Mouse (Mus musculus) frontal cortex, adult (tissue): ENCODE results near the gene Dnajb3.
"Not testable (repeated sequence)": the region's sequence is repeated elsewhere in the genome, so short reads cannot be mapped to it uniquely, and the experiment has no call there.

Source experiments
- ATAC-seq: cut with Nextera tagmentation; 2 replicates; pipeline ENCODE4 v1.9.2; 2017; ENCODE audit warnings: mild to moderate bottlenecking, moderate library complexity, mixed read lengths; ENCODE audit not compliant: low TSS enrichment

Dnajb3 gene

GRCm38 (mm10) chr1:88215466-88216380, 10.1 kb upstream of the Dnajb3 start:
- ATAC-seq = no peak

DNA sequence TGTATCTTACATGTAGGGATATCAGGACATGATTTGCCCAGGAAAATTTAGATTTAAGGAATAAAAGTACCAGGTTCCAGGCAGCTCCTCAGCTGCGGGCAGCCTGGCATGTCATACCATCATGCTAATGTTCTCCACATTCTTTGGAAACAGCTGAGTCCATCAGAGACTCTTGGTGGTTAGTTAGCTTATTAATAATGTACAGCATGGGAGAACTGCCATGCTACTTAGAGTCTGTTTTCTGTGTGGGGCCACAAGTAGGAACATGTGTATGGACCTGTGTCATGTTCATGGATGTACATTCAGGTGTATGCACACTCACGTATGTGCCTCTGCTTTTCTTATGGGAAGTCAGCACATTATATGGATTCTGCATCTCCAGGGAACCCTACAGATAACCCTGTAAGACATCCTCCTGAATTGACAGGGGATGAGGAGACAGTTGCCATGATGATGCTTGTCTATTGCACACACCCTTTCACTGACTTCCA, 8.9 kb upstream of the Dnajb3 start:
- no peak for ATAC-seq

GRCm38 (mm10) chr1:88213766-88214461, 8.3 kb upstream of the Dnajb3 start:
- no peak for ATAC-seq

DNA sequence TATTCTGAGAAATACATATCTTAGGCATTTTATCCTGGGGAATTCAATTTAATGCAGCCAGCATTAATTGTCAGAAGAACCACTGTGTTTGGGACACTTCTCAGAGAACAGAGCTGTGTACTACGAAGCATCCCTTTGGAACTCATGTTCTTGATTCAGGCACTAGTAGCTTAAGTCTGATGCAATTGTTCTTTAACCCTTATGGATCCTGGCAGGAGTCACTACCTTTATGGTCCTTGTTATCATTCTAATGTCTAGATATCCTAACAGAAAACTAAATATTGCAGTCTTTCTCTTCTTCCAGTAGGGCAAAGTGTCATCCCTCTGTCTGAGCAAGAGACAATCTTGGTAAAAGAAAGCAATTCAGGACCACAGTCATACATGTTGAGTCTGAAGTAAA, 7.5 kb upstream of the Dnajb3 start:
- no peak for ATAC-seq

DNA sequence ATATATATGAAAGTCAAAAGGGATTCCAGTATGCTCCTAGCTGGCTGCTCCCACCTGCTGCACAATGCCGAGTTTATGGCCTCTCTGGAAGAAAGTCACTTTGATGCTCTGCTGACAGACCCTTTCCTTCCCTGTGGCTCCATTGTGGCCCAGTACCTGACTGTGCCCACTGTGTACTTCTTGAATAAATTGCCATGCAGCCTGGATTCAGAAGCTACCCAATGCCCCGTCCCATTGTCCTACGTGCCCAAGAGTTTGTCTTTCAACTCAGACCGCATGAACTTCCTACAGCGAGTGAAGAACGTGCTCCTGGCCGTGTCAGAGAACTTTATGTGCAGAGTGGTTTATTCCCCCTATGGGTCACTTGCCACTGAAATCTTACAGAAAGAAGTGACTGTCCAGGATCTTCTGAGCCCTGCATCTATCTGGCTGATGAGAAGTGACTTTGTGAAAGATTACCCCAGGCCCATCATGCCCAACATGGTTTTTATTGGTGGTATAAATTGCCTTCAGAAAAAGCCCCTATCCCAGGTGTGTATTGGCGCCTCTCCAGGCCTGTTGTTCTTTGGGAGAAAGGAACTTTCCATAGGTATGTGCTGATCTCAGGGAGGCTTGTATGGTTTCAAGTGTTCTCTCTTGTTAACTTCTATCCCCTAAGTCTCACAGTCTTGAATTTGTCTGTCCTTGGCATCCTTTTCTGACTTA, 6.9 kb upstream of the Dnajb3 start:
- no peak for ATAC-seq

DNA sequence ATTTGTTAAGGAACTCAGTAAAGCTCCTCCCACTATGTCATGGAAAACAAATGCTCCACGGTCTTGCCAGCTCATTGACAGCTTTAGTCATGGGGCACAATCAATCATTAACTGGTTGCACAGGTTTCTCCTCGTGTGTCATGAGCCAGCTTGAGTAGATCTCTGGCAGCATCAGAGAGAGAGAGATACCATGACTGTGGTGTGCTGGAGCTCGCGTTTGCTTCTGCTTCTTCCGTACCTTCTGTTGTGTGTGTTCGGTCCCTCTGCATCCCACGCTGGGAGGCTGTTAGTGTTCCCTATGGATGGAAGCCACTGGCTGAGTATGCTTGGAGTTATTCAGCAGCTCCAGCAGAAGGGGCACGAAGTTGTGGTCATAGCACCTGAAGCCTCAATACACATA, 6.2 kb upstream of the Dnajb3 start, which contains the start of gene Ugt1a1:
TSS of gene Ugt1a1 (plus strand) at position 148 of the 400 bp plus-strand sequence.
- no peak for ATAC-seq

- ATAC-seq = no peak
Measured at GRCm38 (mm10) chr1:88206843-88207479, 1.4 kb upstream of the Dnajb3 start.

GRCm38 (mm10) chr1:88200456-88200855, 5.1 kb downstream of the Dnajb3 start, which contains the start of gene Ugt1a2:
Gene Ugt1a2, plus strand, starts transcription at chr1:88200601.
- ATAC-seq = no peak

GRCm38 (mm10) chr1:88199996-88200395, 5.6 kb downstream of the Dnajb3 start:
- no peak for ATAC-seq

GRCm38 (mm10) chr1:88197443-88197842, 8.1 kb downstream of the Dnajb3 start:
- no peak for ATAC-seq

- ATAC-seq = no peak
Measured at GRCm38 (mm10) chr1:88195687-88196086, 9.9 kb downstream of the Dnajb3 start.

GRCm38 (mm10) chr1:88192136-88192535, 13.4 kb downstream of the Dnajb3 start:
- ATAC-seq = no peak

DNA sequence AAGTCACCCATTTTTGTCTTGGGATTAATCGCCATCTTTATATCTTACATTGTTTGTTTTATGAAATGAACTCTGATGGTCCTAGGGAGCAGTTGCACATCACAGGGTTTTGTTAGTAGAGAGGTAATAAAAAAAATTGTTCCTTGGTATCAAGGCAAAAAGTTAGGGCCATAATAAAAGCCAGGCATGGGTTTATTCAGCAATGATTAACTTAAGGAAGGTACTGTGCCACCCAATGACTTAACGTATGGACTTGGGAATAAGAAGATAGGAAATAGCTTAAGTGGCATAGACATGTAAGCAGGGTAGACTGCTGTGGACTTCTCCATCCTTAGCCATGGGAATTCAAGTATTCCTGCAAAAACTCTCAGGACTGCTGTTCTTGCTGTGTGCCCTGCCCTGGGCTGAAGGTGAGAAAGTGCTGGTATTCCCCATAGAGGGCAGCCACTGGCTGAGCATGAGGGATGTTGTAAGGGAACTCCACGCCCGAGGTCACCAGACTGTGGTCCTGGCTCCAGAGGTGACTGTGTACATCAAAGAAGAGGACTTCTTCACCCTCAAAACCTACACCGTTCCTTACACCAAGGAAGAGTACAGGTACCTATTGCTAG, 19.2 kb downstream of the Dnajb3 start:
- ATAC-seq = no peak

DNA sequence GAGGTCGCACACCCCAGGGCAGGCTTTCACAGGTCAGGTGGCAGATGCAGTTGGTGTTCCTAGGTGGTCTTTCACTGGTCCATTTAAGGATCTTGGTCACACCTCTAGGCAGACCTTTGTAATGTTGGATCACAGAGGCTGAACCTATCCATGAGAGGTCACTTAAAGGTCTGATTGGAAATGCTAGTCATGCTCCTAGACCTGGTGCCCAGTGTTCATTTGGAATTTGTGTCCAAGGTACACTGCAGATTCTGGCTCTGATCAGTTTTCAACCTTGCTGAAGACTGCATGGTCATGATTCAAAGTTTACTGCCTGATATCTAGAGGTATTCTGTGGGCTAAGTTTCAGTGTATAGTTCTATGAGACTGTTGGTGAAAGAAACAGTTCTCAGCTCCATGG, 25.9 kb downstream of the Dnajb3 start:
- ATAC-seq = no peak

GRCm38 (mm10) chr1:88172190-88172589, 33.4 kb downstream of the Dnajb3 start:
- ATAC-seq = not testable (repeated sequence)

DNA sequence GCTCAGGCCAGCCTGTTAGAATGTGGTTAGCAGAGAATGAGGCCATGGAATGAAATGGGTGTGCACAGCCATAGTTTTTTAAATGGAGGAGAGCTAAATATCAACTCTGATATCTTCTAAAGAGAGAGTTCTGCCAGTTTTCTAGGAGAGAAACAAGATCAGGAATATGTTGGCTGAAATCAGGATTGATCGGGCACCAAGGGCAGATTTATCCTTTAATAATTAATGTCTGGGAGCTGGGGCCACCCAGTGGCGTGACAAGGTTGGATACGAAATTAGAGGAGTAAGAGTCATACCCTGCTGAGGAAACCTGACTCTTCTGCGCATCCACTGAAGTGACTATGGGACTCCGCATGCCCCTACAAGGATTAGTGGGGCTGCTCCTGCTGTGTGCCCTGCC, 39.9 kb downstream of the Dnajb3 start, which contains the start of gene Ugt1a5:
TSS of gene Ugt1a5 (plus strand) at position 302 of the 400 bp plus-strand sequence.
- ATAC-seq = no peak

DNA sequence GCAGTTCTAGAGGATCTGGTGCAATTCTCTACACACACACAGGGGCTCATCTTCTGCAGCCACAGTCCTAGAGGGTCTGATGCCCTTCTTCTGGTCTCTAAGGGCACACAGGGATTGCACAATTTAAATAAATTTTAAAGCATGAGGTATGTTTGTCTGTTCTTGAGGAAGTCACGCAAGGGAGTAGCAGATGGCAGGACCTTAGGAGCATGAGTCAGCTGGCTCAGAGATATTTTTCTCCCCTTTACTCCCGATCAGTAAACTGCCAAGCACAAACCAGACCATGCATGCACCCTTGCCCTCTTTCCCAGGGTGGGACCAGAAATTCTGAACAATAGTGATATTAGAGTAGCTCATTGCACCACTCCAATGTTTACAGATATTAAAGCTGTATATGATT, 47.2 kb downstream of the Dnajb3 start:
- no peak for ATAC-seq
